In genomic region chr11:96788871-96789795, GRCm38 (mm10) we compare ENCODE assay signal across 8 mouse cellular contexts. TPM values are rescaled to one million over a fixed set of nuclear protein-coding genes. Genes with fewer than 3 reads are reported as not detected.
DNase-seq lines count a peak whose midpoint lies in the region; ATAC-seq lines count a peak whose summit lies in the region.

TSS of gene Cbx1 (plus strand) at chr11:96789127.

- peak; percentile 96 for ATAC-seq in erythroid progenitor cell, adult 5-6 weeks (replicated peaks; ENCODE audit: low FRiP score, poor library complexity, severe bottlenecking)
- ATAC-seq in heart, embryonic 13.5 days (ENCODE audit: extremely low read depth, insufficient number of reproducible peaks, low FRiP score, low TSS enrichment): peak; percentile 84
- ATAC-seq in liver, embryonic 12.5 days: peak; percentile 97
- ATAC-seq in stomach, embryonic 15.5 days (ENCODE audit: insufficient read depth, low FRiP score, low read depth): peak; percentile 97

- peak within 1 kb of the TSS; percentile 89 for H3K4me3 ChIP-seq in heart, embryonic 13.5 days
- H3K4me3 ChIP-seq in liver, embryonic 12.5 days: peak within 1 kb of the TSS; percentile 90
- H3K4me3 ChIP-seq in stomach, embryonic 15.5 days (replicated peaks): peak within 1 kb of the TSS; percentile 96

- H3K36me3 ChIP-seq in heart, embryonic 13.5 days: peaks cover 8% of the 10 kb centered on the region; the same call in 1 of the 2 replicates
- H3K36me3 ChIP-seq in liver, embryonic 12.5 days: peaks cover 23% of the 10 kb centered on the region
- H3K36me3 ChIP-seq in stomach, embryonic 15.5 days: no peaks in the 10 kb centered on the region

- H3K27me3 ChIP-seq in heart, embryonic 13.5 days (replicated peaks): no peaks in the 10 kb centered on the region
- no peaks in the 10 kb centered on the region for H3K27me3 ChIP-seq in liver, embryonic 12.5 days (replicated peaks)
- H3K27me3 ChIP-seq in stomach, embryonic 15.5 days (replicated peaks): no peaks in the 10 kb centered on the region

- DNase-seq in CD4-positive helper T cell, adult 2 months (ENCODE audit: low read depth, low spot score): peak; percentile 93
- peak; percentile 82 for DNase-seq in brain, embryonic 18.5 days (ENCODE audit: low read depth, low spot score)
- peak; percentile 95 for DNase-seq in kidney, postnatal 10 days
- DNase-seq in natural killer cell, adult 2 months (ENCODE audit: low spot score in 2 of 2): peak; percentile 83 to 89

- peak within 1 kb of the TSS; percentile 96 for H3K9ac ChIP-seq in heart, embryonic 13.5 days
- H3K9ac ChIP-seq in liver, embryonic 12.5 days: peak within 1 kb of the TSS; percentile 91
- H3K9ac ChIP-seq in stomach, embryonic 15.5 days: peak within 1 kb of the TSS; percentile 87

- H3K4me1 ChIP-seq in heart, embryonic 13.5 days: peaks cover 44% of the 10 kb centered on the region
- peaks cover 43% of the 10 kb centered on the region for H3K4me1 ChIP-seq in liver, embryonic 12.5 days
- H3K4me1 ChIP-seq in stomach, embryonic 15.5 days: peaks cover 13% of the 10 kb centered on the region

- H3K4me2 ChIP-seq in heart, embryonic 13.5 days: peak within 1 kb of the TSS; percentile 96
- peak within 1 kb of the TSS; percentile 91 for H3K4me2 ChIP-seq in liver, embryonic 12.5 days
- H3K4me2 ChIP-seq in stomach, embryonic 15.5 days: peak within 1 kb of the TSS; percentile 70

- WGBS in heart, embryonic 13.5 days: under 1% methylated on average over 91 of the region's 93 CpGs
- 1% methylated on average over 93 of the region's 93 CpGs for WGBS in liver, embryonic 12.5 days (ENCODE audit: insufficient replicate concordance)
- WGBS in stomach, embryonic 15.5 days: under 1% methylated on average over 93 of the region's 93 CpGs

- H3K27ac ChIP-seq in heart, embryonic 13.5 days (replicated peaks): peak within 1 kb of the TSS; percentile 98
- peak within 1 kb of the TSS; percentile 95 for H3K27ac ChIP-seq in liver, embryonic 12.5 days
- peak within 1 kb of the TSS; percentile 98 for H3K27ac ChIP-seq in stomach, embryonic 15.5 days

- no peaks in the 10 kb centered on the region for H3K9me3 ChIP-seq in heart, embryonic 13.5 days
- H3K9me3 ChIP-seq in liver, embryonic 12.5 days (replicated peaks): no peaks in the 10 kb centered on the region
- H3K9me3 ChIP-seq in stomach, embryonic 15.5 days: no peaks in the 10 kb centered on the region

RNA-seq across cellular contexts. Expression of gene Cbx1, which starts in this region (rescaled TPM):
- 41.5 and 60.9 TPM in 2 replicates for total RNA-seq in erythroid progenitor cell, adult 5-6 weeks (2015; ENCODE audit: low replicate concordance)
- total RNA-seq in erythroid progenitor cell, adult 5-6 weeks (2017; ENCODE audit: low replicate concordance): 60.8 and 75.6 TPM in 2 replicates
- 53.3 and 56.4 TPM in 2 replicates for polyA plus RNA-seq in heart, embryonic 13.5 days (2015; fragmentation: Nextera tagmentation; extraction: Ambion mirVana)
- 51.6 and 52.4 TPM in 2 replicates for polyA plus RNA-seq in liver, embryonic 12.5 days (2016; fragmentation: Nextera tagmentation; extraction: Ambion mirVana)
- polyA plus RNA-seq in stomach, embryonic 15.5 days (2015; fragmentation: Nextera tagmentation; extraction: Ambion mirVana): 99.1 and 99.2 TPM in 2 replicates

Comparison
In these comparisons a context has a peak if more than half of its experiments do, and no peak if none do; other contexts are left out.
1. Peak in every context shown above with its lines: DNase-seq, ATAC-seq, H3K4me3 ChIP-seq and H3K27ac ChIP-seq.